Mouse (Mus musculus) midbrain, embryonic 15.5 days (tissue): ENCODE data around the gene Gfpt2. TPM values are rescaled to one million over a fixed set of nuclear protein-coding genes. Genes with fewer than 3 reads are reported as not detected.
"Not testable (repeated sequence)": the region's sequence is repeated elsewhere in the genome, so short reads cannot be mapped to it uniquely, and the experiment has no call there.

Experiments
- ATAC-seq: fragments of 200-750 bp; cut with Nextera tagmentation; replicated peaks from 2 replicates; pipeline ENCODE4 v1.8.0; 2017; ENCODE audit warnings: moderate TSS enrichment
- H3K27ac ChIP-seq: fragments of 300-500 bp; sonication (generic); 2 replicates; pipeline ENCODE4 v1.5.1; 2015; ENCODE audit warnings: mild to moderate bottlenecking, inconsistent platforms
- H3K27me3 ChIP-seq: fragments of 300-500 bp; sonication (generic); replicated peaks from 2 replicates; pipeline ENCODE4 v1.6.1; 2015; ENCODE audit warnings: inconsistent platforms
- H3K36me3 ChIP-seq: fragments of 300-500 bp; sonication (generic); replicated peaks from 2 replicates; pipeline ENCODE4 v1.6.1; 2015; ENCODE audit warnings: inconsistent platforms
- H3K4me1 ChIP-seq: fragments of 300-500 bp; sonication (generic); 2 replicates; pipeline ENCODE4 v1.6.1; 2015; ENCODE audit warnings: inconsistent platforms
- H3K4me2 ChIP-seq: fragments of 300-500 bp; sonication (generic); 2 replicates; pipeline ENCODE4 v1.6.1; 2015; ENCODE audit warnings: inconsistent platforms, mild to moderate bottlenecking, moderate library complexity
- H3K4me3 ChIP-seq: fragments of 300-500 bp; sonication (generic); 2 replicates; pipeline ENCODE4 v1.5.1; 2015; ENCODE audit warnings: mild to moderate bottlenecking, inconsistent platforms
- H3K9ac ChIP-seq: fragments of 300-500 bp; sonication (generic); 2 replicates; pipeline ENCODE4 v1.6.1; 2015; ENCODE audit warnings: mild to moderate bottlenecking, inconsistent platforms
- H3K9me3 ChIP-seq: fragments of 300-500 bp; sonication (generic); 2 replicates; pipeline ENCODE4 v1.6.1; 2016; ENCODE audit warnings: inconsistent platforms
- WGBS: fragments of 180-500 bp; shearing (Covaris S2); methylation state at CpG from one replicate; pipeline ENCODE4 v1.1.7; 2015; ENCODE audit warnings: mixed read lengths; 5-methylcytosine and 5-hydroxymethylcytosine counted together
- polyA plus RNA-seq: library from polyadenylated mRNA; unstranded; fragments of >200 nt; fragmentation: Nextera tagmentation; extraction: Ambion mirVana; gene quantifications from 2 replicates; pipeline ENCODE4 v1.2.1, GENCODE M21; 2015

Gene Gfpt2
- polyA plus RNA-seq, 1 experiment from 2014 or later: 6.1 TPM

DNA sequence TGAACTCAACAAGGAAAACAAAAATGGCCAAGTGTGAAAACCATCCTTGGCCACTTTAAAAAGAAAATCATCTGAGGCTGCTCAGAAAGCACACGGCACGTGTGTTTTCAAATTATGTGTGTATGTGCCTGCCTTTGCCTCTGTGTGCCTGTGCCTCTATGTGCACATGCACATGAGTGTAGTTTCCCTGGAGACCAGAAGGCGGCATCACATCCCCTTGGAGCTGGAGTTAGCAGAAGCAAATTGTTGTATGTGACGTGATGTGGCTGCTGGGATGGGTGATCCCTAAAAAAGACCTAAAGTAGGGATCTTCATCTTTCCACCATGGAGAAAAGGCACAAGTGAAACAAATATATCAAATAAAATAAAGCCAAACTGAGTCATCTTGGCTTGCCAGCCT lies 9.8 kb downstream of the Gfpt2 start:
- H3K4me3 ChIP-seq: no peak overlapping the region
- no peaks in the 10 kb centered on the region for H3K9me3 ChIP-seq
- 94% methylated on average over 4 of the region's 4 CpGs for WGBS
- no peak overlapping the region for H3K4me2 ChIP-seq
- H3K27ac ChIP-seq: no peak overlapping the region
- H3K36me3 ChIP-seq: no peaks in the 10 kb centered on the region
- H3K9ac ChIP-seq: no peak overlapping the region
- H3K4me1 ChIP-seq: peaks cover 6% of the 10 kb centered on the region; the same call in 1 of the 2 replicates
- ATAC-seq: no peak
- H3K27me3 ChIP-seq: no peaks in the 10 kb centered on the region

DNA sequence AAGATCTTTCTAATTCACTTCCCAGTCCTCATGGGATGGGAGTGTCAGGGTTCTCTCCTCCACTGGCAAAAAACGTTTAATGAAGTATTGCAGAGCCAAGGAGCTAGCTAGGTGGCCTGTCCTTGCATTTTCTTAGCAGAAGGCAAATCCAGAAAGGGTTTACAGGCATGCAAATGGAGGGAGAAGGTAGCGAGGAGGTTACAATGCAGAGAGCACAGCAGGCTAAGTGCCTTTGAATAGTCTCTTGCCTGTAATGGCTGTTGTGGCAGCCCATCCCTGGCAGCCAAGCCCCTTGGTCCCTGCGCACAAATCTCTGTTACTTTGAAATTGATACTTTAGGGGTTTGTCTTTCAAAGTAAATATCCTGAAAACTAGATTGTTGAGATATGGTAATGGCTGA lies 12.2 kb downstream of the Gfpt2 start:
- Histone ChIP-seq H3K9me3 (no peaks in the 10 kb centered on the region), H3K27ac (no peak overlapping the region), H3K36me3 (no peaks in the 10 kb centered on the region), H3K4me2 (no peak overlapping the region), H3K27me3 (no peaks in the 10 kb centered on the region), H3K9ac (no peak overlapping the region), H3K4me1 (peaks cover 4% of the 10 kb centered on the region; the same call in 1 of the 2 replicates), H3K4me3 (no peak overlapping the region)
- WGBS: 22% methylated on average over 3 of the region's 3 CpGs
- ATAC-seq: no peak

DNA sequence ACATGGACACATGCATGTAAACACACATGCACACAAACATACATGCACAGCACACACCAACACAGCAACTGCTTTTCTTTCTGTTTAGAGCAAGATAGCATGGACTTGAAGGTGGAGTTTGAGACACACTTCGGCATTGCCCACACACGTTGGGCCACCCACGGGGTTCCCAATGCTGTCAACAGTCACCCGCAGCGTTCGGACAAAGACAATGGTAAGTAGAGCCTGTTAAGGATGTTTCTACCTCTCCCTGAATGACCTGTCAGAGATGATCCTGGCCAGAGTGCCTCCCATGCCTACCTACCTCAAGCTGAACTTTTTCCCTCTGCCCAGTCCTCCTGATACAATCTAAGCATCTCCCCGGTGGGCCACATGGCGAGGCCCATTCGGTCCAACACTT lies 15.0 kb downstream of the Gfpt2 start:
- no peak for ATAC-seq
- Histone ChIP-seq H3K4me1 (no peaks in the 10 kb centered on the region), H3K9me3 (no peaks in the 10 kb centered on the region), H3K4me3 (no peak overlapping the region), H3K27ac (no peak overlapping the region), H3K9ac (no peak overlapping the region), H3K27me3 (no peaks in the 10 kb centered on the region), H3K4me2 (no peak overlapping the region), H3K36me3 (no peaks in the 10 kb centered on the region)
- 94% methylated on average over 9 of the region's 9 CpGs for WGBS

DNA sequence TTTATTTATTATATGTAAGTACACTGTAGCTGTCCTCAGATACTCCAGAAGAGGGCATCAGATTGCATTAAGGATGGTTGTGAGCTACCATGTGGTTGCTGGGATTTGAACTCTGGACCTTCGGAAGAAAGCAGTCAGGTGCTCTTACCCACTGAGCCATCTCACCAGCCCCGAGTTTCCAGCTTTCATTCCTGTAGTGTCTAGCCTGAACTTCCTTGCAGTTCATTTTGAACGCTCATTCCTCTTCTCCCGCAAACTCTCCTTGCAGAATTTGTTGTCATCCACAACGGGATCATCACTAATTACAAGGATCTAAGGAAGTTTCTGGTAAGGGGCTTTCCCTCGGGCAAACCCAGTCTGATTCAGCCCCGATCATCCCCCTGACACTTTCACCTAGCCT lies 16.7 kb downstream of the Gfpt2 start:
- H3K4me2 ChIP-seq, H3K9ac ChIP-seq, H3K27ac ChIP-seq, H3K36me3 ChIP-seq, H3K4me1 ChIP-seq, ATAC-seq, H3K9me3 ChIP-seq, H3K27me3 ChIP-seq, H3K4me3 ChIP-seq: not testable (repeated sequence)
- 86% methylated on average over 7 of the region's 7 CpGs for WGBS

DNA sequence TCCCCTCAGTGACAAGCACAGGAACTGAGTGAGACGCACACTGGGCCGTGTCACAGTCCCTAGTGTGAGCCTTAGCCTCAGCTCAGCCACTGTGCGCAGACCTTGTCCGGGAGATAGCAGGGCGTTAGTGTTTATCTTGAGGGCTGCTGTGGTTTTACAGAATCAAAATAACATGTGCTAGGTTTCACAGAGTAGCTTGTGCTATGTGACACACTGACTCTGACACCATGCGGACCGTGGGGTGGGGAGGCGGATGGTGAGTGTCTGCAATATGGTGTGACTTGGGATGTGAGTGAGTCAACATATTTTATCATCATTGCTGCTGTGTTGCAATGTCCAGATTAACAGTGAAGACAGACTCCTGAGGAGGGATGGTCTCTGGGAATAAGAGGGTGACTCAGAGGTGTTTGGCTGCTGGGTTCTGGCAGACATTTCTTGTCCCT lies 17.1 kb downstream of the Gfpt2 start:
- no peak for ATAC-seq
- 93% methylated on average over 8 of the region's 8 CpGs for WGBS
- no peaks in the 10 kb centered on the region for H3K36me3 ChIP-seq
- H3K4me2 ChIP-seq: no peak overlapping the region
- no peak overlapping the region for H3K27ac ChIP-seq
- no peak overlapping the region for H3K9ac ChIP-seq
- H3K4me1 ChIP-seq: no peaks in the 10 kb centered on the region
- H3K4me3 ChIP-seq: no peak overlapping the region
- H3K9me3 ChIP-seq: no peaks in the 10 kb centered on the region
- H3K27me3 ChIP-seq: no peaks in the 10 kb centered on the region

DNA sequence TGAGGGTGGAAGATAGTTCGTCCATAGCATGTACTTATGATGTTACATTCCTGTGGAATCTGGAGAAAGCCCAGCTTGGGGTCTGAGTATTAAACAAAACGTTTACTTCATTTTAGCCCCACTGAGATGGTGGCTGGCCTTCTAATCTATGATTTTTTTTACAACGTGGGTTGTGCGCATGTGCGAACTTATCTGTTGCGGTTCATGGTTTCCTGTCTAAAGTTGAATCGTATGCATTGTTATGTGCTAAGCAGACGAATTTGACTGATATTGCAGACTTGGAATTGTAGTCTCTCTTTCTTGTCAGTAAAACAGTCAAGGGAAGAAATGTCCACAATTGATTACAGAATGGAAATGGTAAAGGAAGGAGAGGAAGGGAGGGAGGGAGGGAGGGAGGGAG lies 17.9 kb downstream of the Gfpt2 start:
- 92% methylated on average over 8 of the region's 8 CpGs for WGBS
- H3K36me3 ChIP-seq: no peaks in the 10 kb centered on the region
- no peak for ATAC-seq
- H3K27ac ChIP-seq: no peak overlapping the region
- no peaks in the 10 kb centered on the region for H3K27me3 ChIP-seq
- H3K4me1 ChIP-seq: no peaks in the 10 kb centered on the region
- H3K4me3 ChIP-seq: no peak overlapping the region
- no peak overlapping the region for H3K4me2 ChIP-seq
- H3K9ac ChIP-seq: no peak overlapping the region
- no peaks in the 10 kb centered on the region for H3K9me3 ChIP-seq

DNA sequence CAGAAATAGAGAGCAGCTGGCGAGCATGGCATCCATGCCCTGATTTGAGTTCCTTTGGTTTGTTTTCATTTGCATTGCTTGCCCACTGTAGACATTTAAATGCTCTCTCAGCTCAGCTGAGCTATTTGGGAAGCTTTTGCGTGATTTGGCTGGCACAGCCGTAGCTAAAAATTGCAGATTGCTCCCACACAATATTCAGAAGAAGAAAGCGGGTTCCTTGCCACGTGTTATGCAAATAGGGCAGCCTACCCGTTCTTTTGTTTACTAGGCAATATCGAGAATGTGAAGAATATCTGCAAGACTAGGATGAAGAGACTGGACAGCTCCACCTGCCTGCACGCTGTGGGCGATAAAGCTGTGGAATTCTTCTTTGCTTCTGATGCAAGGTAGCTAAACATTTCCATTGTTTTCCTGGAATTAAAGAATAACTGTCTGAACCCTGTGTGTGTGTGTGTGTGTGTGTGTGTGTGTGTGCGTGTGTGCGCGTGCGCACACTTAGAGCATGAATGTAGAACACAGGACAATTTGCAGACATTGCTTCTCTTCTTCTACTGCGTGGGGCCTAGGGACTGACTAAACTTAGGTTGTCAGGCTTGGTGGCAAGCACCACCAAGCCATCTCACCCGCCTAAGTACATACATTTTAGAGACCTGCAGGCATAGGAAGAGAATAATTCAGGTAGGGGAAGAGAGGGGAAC lies 25.0 kb downstream of the Gfpt2 start:
- H3K4me1 ChIP-seq: no peaks in the 10 kb centered on the region

DNA sequence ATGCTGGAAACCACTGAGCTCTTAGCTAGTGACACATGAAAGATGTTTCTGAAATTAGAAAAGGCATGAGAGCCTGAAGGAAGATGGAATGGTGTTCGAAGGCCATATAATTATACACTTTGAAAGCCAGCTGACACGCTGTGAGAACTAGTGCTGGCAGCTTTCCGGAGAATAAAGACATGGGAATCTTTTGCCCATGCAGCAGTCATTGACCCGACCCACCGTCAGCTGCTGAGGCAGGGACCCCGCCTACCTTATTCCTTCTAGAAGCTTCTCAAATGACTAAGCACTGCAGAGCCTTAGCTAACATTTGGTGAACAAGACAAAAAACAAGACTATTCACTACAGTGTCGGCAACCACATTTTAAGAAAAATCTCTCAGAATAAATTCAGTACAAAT lies 25.7 kb downstream of the Gfpt2 start:
- Histone ChIP-seq H3K4me2 (no peak overlapping the region), H3K27me3 (no peaks in the 10 kb centered on the region), H3K9ac (no peak overlapping the region), H3K4me1 (no peaks in the 10 kb centered on the region), H3K36me3 (peaks cover 14% of the 10 kb centered on the region; the same call in 1 of the 2 replicates), H3K27ac (no peak overlapping the region), H3K4me3 (no peak overlapping the region), H3K9me3 (no peaks in the 10 kb centered on the region)
- 82% methylated on average over 7 of the region's 7 CpGs for WGBS
- ATAC-seq: no peak

More for the DNA sequence above, 25.0 kb downstream of the Gfpt2 start:
- H3K9me3 ChIP-seq: no peaks in the 10 kb centered on the region
- no peak for ATAC-seq
- H3K4me3 ChIP-seq: no peak overlapping the region
- 84% methylated on average over 15 of the region's 15 CpGs for WGBS
- no peak overlapping the region for H3K4me2 ChIP-seq
- H3K36me3 ChIP-seq: peaks cover 7% of the 10 kb centered on the region; the same call in 1 of the 2 replicates
- H3K27ac ChIP-seq: 0 out of 2 replicates have a peak overlapping the region, but pooled peaks have one; percentile 29
- H3K27me3 ChIP-seq: no peaks in the 10 kb centered on the region
- H3K9ac ChIP-seq: no peak overlapping the region

DNA sequence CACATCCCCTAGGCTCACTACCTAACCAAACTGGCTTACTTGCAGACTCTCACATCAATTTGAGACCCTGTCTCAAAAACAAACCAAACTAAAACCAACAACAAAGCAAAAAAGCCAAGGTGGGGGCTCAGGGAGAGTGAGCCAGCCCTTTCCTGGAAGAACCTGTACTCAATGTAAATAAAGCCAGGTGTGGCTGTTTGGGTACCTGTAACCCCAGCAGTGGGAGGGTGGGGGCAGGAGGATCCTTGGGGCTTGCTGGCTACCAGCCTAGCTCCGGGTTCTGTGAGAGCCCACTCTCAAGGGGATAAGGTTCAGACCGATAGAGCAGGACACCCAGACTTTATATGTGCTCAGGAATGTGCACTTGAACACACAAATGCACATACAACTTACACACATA lies 26.9 kb downstream of the Gfpt2 start:
- ATAC-seq: no peak
- WGBS: 90% methylated on average over 2 of the region's 2 CpGs

DNA sequence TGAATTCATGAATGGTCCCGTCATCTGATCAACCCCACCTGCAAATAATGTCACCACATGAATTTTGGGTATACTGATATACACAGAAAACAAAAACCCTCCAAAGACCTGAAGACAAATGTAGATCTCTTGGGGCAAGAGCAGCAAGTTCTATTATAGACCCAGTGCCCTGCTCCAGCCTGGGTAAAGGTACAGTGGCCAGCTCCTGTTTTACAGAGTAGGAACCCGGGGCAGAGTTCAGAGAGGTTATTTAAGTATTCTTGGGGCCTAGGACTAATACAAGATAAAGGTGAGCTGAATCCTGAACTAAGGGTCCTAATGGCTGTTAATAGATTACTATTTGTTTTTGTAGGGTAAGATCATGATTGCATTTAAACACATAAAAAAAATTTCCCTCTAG lies 27.6 kb downstream of the Gfpt2 start:
- ATAC-seq: no peak
- Histone ChIP-seq H3K9me3 (no peaks in the 10 kb centered on the region), H3K4me1 (no peaks in the 10 kb centered on the region), H3K36me3 (peaks cover 18% of the 10 kb centered on the region; the same call in 1 of the 2 replicates), H3K27ac (no peak overlapping the region), H3K9ac (no peak overlapping the region), H3K27me3 (no peaks in the 10 kb centered on the region), H3K4me3 (no peak overlapping the region), H3K4me2 (no peak overlapping the region)
- WGBS: 95% methylated on average over 2 of the region's 2 CpGs

More for the DNA sequence above, 26.9 kb downstream of the Gfpt2 start:
- no peaks in the 10 kb centered on the region for H3K9me3 ChIP-seq
- H3K4me2 ChIP-seq: no peak overlapping the region
- no peak overlapping the region for H3K27ac ChIP-seq
- no peaks in the 10 kb centered on the region for H3K4me1 ChIP-seq
- H3K36me3 ChIP-seq: peaks cover 18% of the 10 kb centered on the region; the same call in 1 of the 2 replicates
- no peak overlapping the region for H3K9ac ChIP-seq
- H3K4me3 ChIP-seq: no peak overlapping the region
- H3K27me3 ChIP-seq: no peaks in the 10 kb centered on the region

DNA sequence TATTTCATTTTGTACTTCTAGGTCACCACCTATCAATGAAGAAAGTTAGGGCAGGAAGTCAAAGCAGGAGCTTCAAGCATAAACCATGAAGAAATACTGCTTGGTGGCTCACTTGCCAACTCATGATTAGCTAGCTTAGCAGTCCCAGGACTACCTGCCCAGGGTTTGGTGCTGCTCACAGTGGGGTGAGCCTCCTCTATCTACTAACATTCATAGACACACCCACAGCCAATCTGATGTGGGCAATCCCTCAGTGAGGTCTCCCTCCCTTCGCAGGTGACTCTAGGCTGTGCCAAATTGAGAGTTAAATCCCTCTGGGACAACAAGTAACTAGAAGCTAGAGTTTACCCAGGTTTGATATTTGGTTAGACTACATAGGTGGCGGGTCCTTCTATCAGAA lies 28.4 kb downstream of the Gfpt2 start:
- no peak for ATAC-seq
- no peak overlapping the region for H3K4me2 ChIP-seq
- H3K36me3 ChIP-seq: peaks cover 18% of the 10 kb centered on the region; the same call in 1 of the 2 replicates
- no peaks in the 10 kb centered on the region for H3K27me3 ChIP-seq
- H3K9ac ChIP-seq: no peak overlapping the region
- WGBS: 95% methylated on average over 2 of the region's 2 CpGs
- H3K27ac ChIP-seq: no peak overlapping the region
- H3K4me3 ChIP-seq: no peak overlapping the region
- H3K4me1 ChIP-seq: no peaks in the 10 kb centered on the region
- H3K9me3 ChIP-seq: no peaks in the 10 kb centered on the region

DNA sequence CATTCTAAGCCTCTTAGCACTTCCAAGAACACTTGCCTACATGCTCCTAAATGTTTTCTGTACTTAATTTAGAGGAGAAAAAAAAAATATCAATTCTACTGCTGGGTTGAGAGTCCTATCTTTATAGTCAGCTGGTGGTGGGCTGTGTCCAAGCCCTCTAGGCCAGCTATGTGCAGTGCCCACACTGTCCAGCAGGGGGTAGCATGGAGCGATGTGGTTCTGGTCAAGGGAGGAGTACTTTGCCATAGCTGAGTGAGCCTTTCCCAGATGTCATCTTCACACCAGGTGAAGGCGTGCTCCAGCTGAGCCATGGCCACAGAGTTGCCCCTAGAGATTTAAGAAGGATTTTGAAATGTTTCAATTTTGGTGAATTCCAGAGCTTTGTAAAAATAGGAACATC lies 30.9 kb downstream of the Gfpt2 start:
- Histone ChIP-seq H3K4me2 (no peak overlapping the region), H3K36me3 (peaks cover 18% of the 10 kb centered on the region; the same call in 1 of the 2 replicates), H3K9ac (no peak overlapping the region), H3K4me1 (no peaks in the 10 kb centered on the region), H3K27ac (no peak overlapping the region), H3K27me3 (no peaks in the 10 kb centered on the region), H3K4me3 (no peak overlapping the region), H3K9me3 (no peaks in the 10 kb centered on the region)
- 40% methylated on average over 2 of the region's 2 CpGs for WGBS
- no peak for ATAC-seq

DNA sequence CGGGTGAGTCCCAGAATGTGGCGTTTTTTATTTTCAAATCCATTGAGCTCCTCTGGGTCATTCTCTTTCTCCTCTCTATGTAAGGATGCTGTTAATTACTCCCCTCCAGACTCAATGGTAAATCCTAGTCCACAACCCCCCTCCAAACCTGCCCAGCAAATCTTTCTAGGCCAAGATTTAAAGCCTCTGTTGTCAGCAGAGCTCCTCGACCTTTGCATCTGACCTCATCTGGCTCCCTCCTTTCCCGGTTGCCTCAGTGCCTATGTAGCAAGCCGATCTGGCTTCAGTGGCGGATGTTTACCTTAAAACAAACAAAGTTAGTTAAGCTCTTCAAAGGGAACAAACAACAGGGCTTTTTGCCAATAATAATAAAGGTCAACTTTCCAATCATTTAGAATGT lies 33.3 kb downstream of the Gfpt2 start:
- no peak overlapping the region for H3K9ac ChIP-seq
- H3K27me3 ChIP-seq: no peaks in the 10 kb centered on the region
- 34% methylated on average over 6 of the region's 6 CpGs for WGBS
- H3K36me3 ChIP-seq: peaks cover 18% of the 10 kb centered on the region; the same call in 1 of the 2 replicates
- H3K4me1 ChIP-seq: no peaks in the 10 kb centered on the region
- no peak for ATAC-seq
- no peaks in the 10 kb centered on the region for H3K9me3 ChIP-seq
- H3K4me2 ChIP-seq: no peak overlapping the region
- no peak overlapping the region for H3K4me3 ChIP-seq
- no peak overlapping the region for H3K27ac ChIP-seq
